Mouse (Mus musculus) hindbrain, postnatal 0 days (tissue): ENCODE results near the gene Creb1. TPM values are rescaled to one million over a fixed set of nuclear protein-coding genes. Genes with fewer than 3 reads are reported as not detected.

Experiments used
- ATAC-seq: fragments of 200-750 bp; cut with Nextera tagmentation; 2 replicates; pipeline ENCODE4 v1.8.0; 2017; ENCODE audit warnings: mild to moderate bottlenecking, moderate TSS enrichment, moderate library complexity
- DNase-seq: peaks from one replicate; pipeline ENCODE4 v3.0.0-alpha.2; 2015; ENCODE audit warnings: low spot score
- H3K27ac ChIP-seq: fragments of 300-500 bp; sonication (generic); 2 replicates; pipeline ENCODE4 v1.5.1; 2014; ENCODE audit warnings: mild to moderate bottlenecking
- H3K27me3 ChIP-seq: fragments of 300-500 bp; sonication (generic); 2 replicates; pipeline ENCODE4 v1.6.1; 2014; ENCODE audit warnings: low read length, mixed read lengths; ENCODE audit not compliant: insufficient read depth
- H3K36me3 ChIP-seq: fragments of 300-500 bp; sonication (generic); 2 replicates; pipeline ENCODE4 v1.6.1; 2014; ENCODE audit warnings: low read length, mixed read lengths; ENCODE audit not compliant: insufficient read depth
- H3K4me1 ChIP-seq: fragments of 300-500 bp; sonication (generic); 2 replicates; pipeline ENCODE4 v1.6.1; 2014; ENCODE audit warnings: antibody characterized with exemption, low read length, mixed read lengths; ENCODE audit not compliant: insufficient read depth
- H3K4me2 ChIP-seq: fragments of 300-500 bp; sonication (generic); 2 replicates; pipeline ENCODE4 v1.6.1; 2014; ENCODE audit warnings: low read depth, mild to moderate bottlenecking, low read length, moderate library complexity, mixed read lengths
- H3K4me3 ChIP-seq: fragments of 300-500 bp; sonication (generic); 2 replicates; pipeline ENCODE4 v1.5.1; 2014; ENCODE audit warnings: low read length
- H3K9ac ChIP-seq: fragments of 300-500 bp; sonication (generic); replicated peaks from 2 replicates; pipeline ENCODE4 v1.6.1; 2014; ENCODE audit warnings: mild to moderate bottlenecking, low read length, moderate library complexity, mixed read lengths
- H3K9me3 ChIP-seq: fragments of 300-500 bp; sonication (generic); 2 replicates; pipeline ENCODE4 v1.6.1; 2016; ENCODE audit warnings: low read length, mixed read lengths
- CTCF ChIP-seq: IDR thresholded peaks from 2 replicates; pipeline ENCODE4 v1.5.1; 2016; ENCODE audit warnings: antibody characterized with exemption, control low read depth, low read depth
- WGBS: fragments of 180-500 bp; shearing (Covaris S2); extraction: QIAGEN DNeasy Blood & Tissue Kit; methylation state at CpG from one replicate; pipeline ENCODE4 v1.1.7; 2014; 5-methylcytosine and 5-hydroxymethylcytosine counted together
- polyA plus RNA-seq: library from polyadenylated mRNA; unstranded; fragments of >200 nt; fragmentation: Nextera tagmentation; extraction: Ambion mirVana; gene quantifications from 2 replicates; pipeline ENCODE4 v1.2.1, GENCODE M21; 2015
- total RNA-seq: library from RNA; depleted of rRNA; stranded (reverse); fragments of >200 nt; gene quantifications from 2 replicates; pipeline ENCODE4 v1.2.3, GENCODE M21; 2014

Creb1 gene
- total and polyA plus RNA-seq, 2 experiments from 2014 or later = 12.4 to 50.3 TPM

GRCm38 (mm10) chr1:64514184-64514583, 18.3 kb upstream of the Creb1 start:
- Histone ChIP-seq H3K9ac (no peak overlapping the region), H3K27me3 (no peaks in the 10 kb centered on the region), H3K27ac (no peak overlapping the region), H3K4me3 (no peak overlapping the region), H3K36me3 (no peaks in the 10 kb centered on the region), H3K4me2 (no peak overlapping the region), H3K4me1 (no peaks in the 10 kb centered on the region), H3K9me3 (no peaks in the 10 kb centered on the region)
- ATAC-seq = no peak
- TF ChIP-seq CTCF = no peak
- DNase-seq = no peak
- WGBS = 87% methylated on average over 7 of the region's 7 CpGs

- no peak overlapping the region for H3K4me3 ChIP-seq
- no peaks in the 10 kb centered on the region for H3K9me3 ChIP-seq
- DNase-seq (no peak), ATAC-seq (no peak)
- no peak for TF ChIP-seq CTCF
- H3K4me1 ChIP-seq = no peaks in the 10 kb centered on the region
- H3K27ac ChIP-seq = no peak overlapping the region
- 84% methylated on average over 3 of the region's 3 CpGs for WGBS
- no peak overlapping the region for H3K4me2 ChIP-seq
- no peak overlapping the region for H3K9ac ChIP-seq
- no peaks in the 10 kb centered on the region for H3K36me3 ChIP-seq
- no peaks in the 10 kb centered on the region for H3K27me3 ChIP-seq
Observed at GRCm38 (mm10) chr1:64516593-64516992, 15.9 kb upstream of the Creb1 start.

GRCm38 (mm10) chr1:64518480-64518879, 14.0 kb upstream of the Creb1 start:
- ATAC-seq (no peak), DNase-seq (no peak)
- no peak for TF ChIP-seq CTCF
- no peaks in the 10 kb centered on the region for H3K9me3 ChIP-seq
- no peaks in the 10 kb centered on the region for H3K4me1 ChIP-seq
- no peaks in the 10 kb centered on the region for H3K27me3 ChIP-seq
- H3K36me3 ChIP-seq = no peaks in the 10 kb centered on the region
- WGBS = 76% methylated on average over 3 of the region's 3 CpGs
- no peak overlapping the region for H3K27ac ChIP-seq
- no peak overlapping the region for H3K4me2 ChIP-seq
- H3K9ac ChIP-seq = no peak overlapping the region
- no peak overlapping the region for H3K4me3 ChIP-seq

GRCm38 (mm10) chr1:64519345-64519744, 13.1 kb upstream of the Creb1 start:
- TF ChIP-seq CTCF = no peak
- ATAC-seq (no peak), DNase-seq (no peak)
- H3K4me3 ChIP-seq = no peak overlapping the region
- no peaks in the 10 kb centered on the region for H3K9me3 ChIP-seq
- H3K4me2 ChIP-seq = no peak overlapping the region
- no peak overlapping the region for H3K9ac ChIP-seq
- H3K27ac ChIP-seq = no peak overlapping the region
- WGBS = 96% methylated on average over 1 of the region's 1 CpGs
- no peaks in the 10 kb centered on the region for H3K27me3 ChIP-seq
- H3K36me3 ChIP-seq = no peaks in the 10 kb centered on the region
- no peaks in the 10 kb centered on the region for H3K4me1 ChIP-seq

GRCm38 (mm10) chr1:64519901-64520300, 12.5 kb upstream of the Creb1 start:
- H3K4me1 ChIP-seq = no peaks in the 10 kb centered on the region
- no peaks in the 10 kb centered on the region for H3K36me3 ChIP-seq
- H3K27ac ChIP-seq = no peak overlapping the region
- H3K9ac ChIP-seq = no peak overlapping the region
- H3K27me3 ChIP-seq = no peaks in the 10 kb centered on the region
- H3K4me2 ChIP-seq = no peak overlapping the region
- WGBS = 40% methylated on average over 1 of the region's 1 CpGs
- ATAC-seq (no peak), DNase-seq (no peak)
- H3K9me3 ChIP-seq = no peaks in the 10 kb centered on the region
- H3K4me3 ChIP-seq = no peak overlapping the region
- TF ChIP-seq CTCF = no peak

- no peak overlapping the region for H3K9ac ChIP-seq
- WGBS = 61% methylated on average over 3 of the region's 3 CpGs
- H3K4me3 ChIP-seq = no peak overlapping the region
- DNase-seq = no peak
- ATAC-seq = no peak
- no peak for TF ChIP-seq CTCF
- H3K27ac ChIP-seq = no peak overlapping the region
- H3K9me3 ChIP-seq = no peaks in the 10 kb centered on the region
- H3K4me1 ChIP-seq = no peaks in the 10 kb centered on the region
- no peak overlapping the region for H3K4me2 ChIP-seq
- no peaks in the 10 kb centered on the region for H3K27me3 ChIP-seq
- H3K36me3 ChIP-seq = no peaks in the 10 kb centered on the region
Observed at GRCm38 (mm10) chr1:64521734-64522133, 10.7 kb upstream of the Creb1 start.

- H3K4me1 ChIP-seq = no peaks in the 10 kb centered on the region
- no peak for DNase-seq
- no peak overlapping the region for H3K4me2 ChIP-seq
- H3K36me3 ChIP-seq = no peaks in the 10 kb centered on the region
- no peak for TF ChIP-seq CTCF
- H3K4me3 ChIP-seq = no peak overlapping the region
- H3K9me3 ChIP-seq = no peaks in the 10 kb centered on the region
- H3K9ac ChIP-seq = no peak overlapping the region
- H3K27me3 ChIP-seq = no peaks in the 10 kb centered on the region
- no peak overlapping the region for H3K27ac ChIP-seq
- ATAC-seq = no peak
- WGBS = 84% methylated on average over 6 of the region's 6 CpGs
Observed at GRCm38 (mm10) chr1:64522637-64523036, 9.8 kb upstream of the Creb1 start.
